Mouse (Mus musculus) kidney, postnatal 4 days (tissue): Measurements from ENCODE around the gene Has3.
A peak's percentile ranks its signal among the peaks of the same experiment; 100 is the strongest.

Source experiments
- DNase-seq, 2 experiments: peaks; one replicate each; pipeline ENCODE4 v3.0.0; 2021; ENCODE audit warnings: mixed read lengths in 2 of 2

Has3 gene

GRCm38 (mm10) chr8:106932376-106933065, 62.5 kb downstream of the Has3 start:
- peak; percentile 71 to 79 for DNase-seq

GRCm38 (mm10) chr8:106933506-106934143, 63.6 kb downstream of the Has3 start:
- no peak for DNase-seq
